Mouse (Mus musculus): Measurements from ENCODE around the gene Fbxl20. TPM values are rescaled to one million over a fixed set of nuclear protein-coding genes. Genes with fewer than 3 reads are reported as not detected.

Gene Fbxl20
- polyA plus RNA-seq, 1 experiment from 2014 or later = 38.4 TPM

GRCm38 (mm10) chr11:98086141-98086540 lies 64.1 kb downstream of the Fbxl20 start:
- Histone ChIP-seq H3K4me2 (replicated peaks) (no peak overlapping the region), H3K36me3 (peaks cover 36% of the 10 kb centered on the region), H3K9ac (replicated peaks) (no peak overlapping the region), H3K4me3 (no peak overlapping the region), H3K27ac (replicated peaks) (no peak overlapping the region), H3K27me3 (no peaks in the 10 kb centered on the region), H3K4me1 (no peaks in the 10 kb centered on the region), H3K9me3 (no peaks in the 10 kb centered on the region)
- no peak for ATAC-seq (replicated peaks)
- WGBS = 93% methylated on average over 9 of the region's 9 CpGs

GRCm38 (mm10) chr11:98082745-98083144 lies 67.5 kb downstream of the Fbxl20 start:
- no peaks in the 10 kb centered on the region for H3K27me3 ChIP-seq
- H3K4me3 ChIP-seq = no peak overlapping the region
- H3K4me1 ChIP-seq = no peaks in the 10 kb centered on the region
- H3K9me3 ChIP-seq = no peaks in the 10 kb centered on the region
- no peak for ATAC-seq (replicated peaks)
- H3K36me3 ChIP-seq = peaks cover 12% of the 10 kb centered on the region
- WGBS = 93% methylated on average over 7 of the region's 7 CpGs
- H3K4me2 ChIP-seq (replicated peaks) = no peak overlapping the region
- H3K27ac ChIP-seq (replicated peaks) = no peak overlapping the region
- H3K9ac ChIP-seq (replicated peaks) = no peak overlapping the region

- no peak overlapping the region for H3K4me3 ChIP-seq
- 0 out of 2 replicates have a peak, but pooled peaks cover 6% of the 10 kb centered on the region for H3K36me3 ChIP-seq
- WGBS = 88% methylated on average over 6 of the region's 6 CpGs
- H3K27ac ChIP-seq (replicated peaks) = no peak overlapping the region
- H3K4me1 ChIP-seq = no peaks in the 10 kb centered on the region
- no peak overlapping the region for H3K9ac ChIP-seq (replicated peaks)
- no peak overlapping the region for H3K4me2 ChIP-seq (replicated peaks)
- no peaks in the 10 kb centered on the region for H3K9me3 ChIP-seq
- H3K27me3 ChIP-seq = no peaks in the 10 kb centered on the region
- ATAC-seq (replicated peaks) = no peak
Observed at GRCm38 (mm10) chr11:98080450-98080849, 69.8 kb downstream of the Fbxl20 start.

GRCm38 (mm10) chr11:98077086-98077485 lies 73.1 kb downstream of the Fbxl20 start:
- Histone ChIP-seq H3K36me3 (0 out of 2 replicates have a peak, but pooled peaks cover 1% of the 10 kb centered on the region), H3K27ac (replicated peaks) (no peak overlapping the region), H3K27me3 (no peaks in the 10 kb centered on the region), H3K4me1 (0 out of 2 replicates have a peak, but pooled peaks cover 2% of the 10 kb centered on the region), H3K9me3 (no peaks in the 10 kb centered on the region), H3K4me2 (replicated peaks) (no peak overlapping the region), H3K4me3 (no peak overlapping the region), H3K9ac (replicated peaks) (no peak overlapping the region)
- WGBS = 85% methylated on average over 8 of the region's 8 CpGs
- no peak for ATAC-seq (replicated peaks)

GRCm38 (mm10) chr11:98075195-98075808 lies 74.9 kb downstream of the Fbxl20 start:
- Histone ChIP-seq H3K4me2 (replicated peaks) (no peak overlapping the region), H3K9me3 (no peaks in the 10 kb centered on the region), H3K36me3 (no peaks in the 10 kb centered on the region), H3K4me1 (0 out of 2 replicates have a peak, but pooled peaks cover 2% of the 10 kb centered on the region), H3K27ac (replicated peaks) (no peak overlapping the region), H3K4me3 (no peak overlapping the region), H3K9ac (replicated peaks) (no peak overlapping the region), H3K27me3 (no peaks in the 10 kb centered on the region)
- 17% methylated on average over 13 of the region's 13 CpGs for WGBS
- 0 out of 2 replicates have a peak, but pooled peaks have one; percentile 19 for ATAC-seq (replicated peaks)

GRCm38 (mm10) chr11:98073442-98073841 lies 76.8 kb downstream of the Fbxl20 start:
- 94% methylated on average over 4 of the region's 4 CpGs for WGBS
- Histone ChIP-seq H3K4me3 (no peak overlapping the region), H3K27me3 (no peaks in the 10 kb centered on the region)

GRCm38 (mm10) chr11:98067255-98067654 lies 82.9 kb downstream of the Fbxl20 start:
- Histone ChIP-seq H3K4me2 (replicated peaks) (no peak overlapping the region), H3K4me1 (peaks cover 1% of the 10 kb centered on the region; the same call in 1 of the 2 replicates), H3K27ac (replicated peaks) (no peak overlapping the region), H3K27me3 (no peaks in the 10 kb centered on the region), H3K9ac (replicated peaks) (no peak overlapping the region), H3K36me3 (no peaks in the 10 kb centered on the region), H3K9me3 (no peaks in the 10 kb centered on the region), H3K4me3 (no peak overlapping the region)
- WGBS = 96% methylated on average over 21 of the region's 21 CpGs
- ATAC-seq (replicated peaks) = no peak

More at GRCm38 (mm10) chr11:98073442-98073841, 76.8 kb downstream of the Fbxl20 start:
- 0 out of 2 replicates have a peak, but pooled peaks cover 2% of the 10 kb centered on the region for H3K4me1 ChIP-seq
- H3K9me3 ChIP-seq = no peaks in the 10 kb centered on the region
- no peak for ATAC-seq (replicated peaks)
- H3K9ac ChIP-seq (replicated peaks) = no peak overlapping the region
- H3K36me3 ChIP-seq = no peaks in the 10 kb centered on the region
- no peak overlapping the region for H3K4me2 ChIP-seq (replicated peaks)
- H3K27ac ChIP-seq (replicated peaks) = no peak overlapping the region

GRCm38 (mm10) chr11:98066201-98066600 lies 84.0 kb downstream of the Fbxl20 start:
- Histone ChIP-seq H3K9ac (replicated peaks) (no peak overlapping the region), H3K4me2 (replicated peaks) (no peak overlapping the region), H3K4me1 (peaks cover 4% of the 10 kb centered on the region; the same call in 1 of the 2 replicates), H3K27me3 (no peaks in the 10 kb centered on the region), H3K9me3 (no peaks in the 10 kb centered on the region), H3K27ac (replicated peaks) (no peak overlapping the region), H3K36me3 (no peaks in the 10 kb centered on the region), H3K4me3 (no peak overlapping the region)
- no peak for ATAC-seq (replicated peaks)
- 94% methylated on average over 12 of the region's 12 CpGs for WGBS

GRCm38 (mm10) chr11:98061904-98062562 lies 88.2 kb downstream of the Fbxl20 start:
- no peak overlapping the region for H3K4me3 ChIP-seq

GRCm38 (mm10) chr11:98061441-98061840 lies 88.8 kb downstream of the Fbxl20 start:
- Histone ChIP-seq H3K4me3 (no peak overlapping the region), H3K36me3 (no peaks in the 10 kb centered on the region), H3K9me3 (no peaks in the 10 kb centered on the region), H3K27ac (replicated peaks) (no peak overlapping the region), H3K4me2 (replicated peaks) (no peak overlapping the region), H3K4me1 (peaks cover 12% of the 10 kb centered on the region; the same call in 1 of the 2 replicates), H3K9ac (replicated peaks) (no peak overlapping the region), H3K27me3 (no peaks in the 10 kb centered on the region)
- ATAC-seq (replicated peaks) = no peak
- WGBS = 85% methylated on average over 3 of the region's 3 CpGs

More at GRCm38 (mm10) chr11:98061904-98062562, 88.2 kb downstream of the Fbxl20 start:
- ATAC-seq (replicated peaks) = no peak
- no peak overlapping the region for H3K4me2 ChIP-seq (replicated peaks)
- H3K27ac ChIP-seq (replicated peaks) = no peak overlapping the region
- H3K27me3 ChIP-seq = no peaks in the 10 kb centered on the region
- H3K9me3 ChIP-seq = no peaks in the 10 kb centered on the region
- peaks cover 12% of the 10 kb centered on the region; the same call in 1 of the 2 replicates for H3K4me1 ChIP-seq
- no peak overlapping the region for H3K9ac ChIP-seq (replicated peaks)
- 54% methylated on average over 6 of the region's 6 CpGs for WGBS
- no peaks in the 10 kb centered on the region for H3K36me3 ChIP-seq

GRCm38 (mm10) chr11:98060104-98060692 lies 90.0 kb downstream of the Fbxl20 start:
- ATAC-seq (replicated peaks) = no peak
- Histone ChIP-seq H3K4me2 (replicated peaks) (no peak overlapping the region), H3K9ac (replicated peaks) (no peak overlapping the region), H3K9me3 (no peaks in the 10 kb centered on the region), H3K4me3 (no peak overlapping the region), H3K36me3 (no peaks in the 10 kb centered on the region), H3K4me1 (peaks cover 12% of the 10 kb centered on the region; the same call in 1 of the 2 replicates), H3K27me3 (peaks cover 6% of the 10 kb centered on the region; the same call in 1 of the 2 replicates), H3K27ac (replicated peaks) (no peak overlapping the region)
- 76% methylated on average over 5 of the region's 5 CpGs for WGBS

GRCm38 (mm10) chr11:98059662-98060061 lies 90.5 kb downstream of the Fbxl20 start:
- 68% methylated on average over 7 of the region's 7 CpGs for WGBS
- no peak for ATAC-seq (replicated peaks)
- H3K27me3 ChIP-seq = peaks cover 11% of the 10 kb centered on the region; the same call in 1 of the 2 replicates
- H3K27ac ChIP-seq (replicated peaks) = no peak overlapping the region
- H3K4me2 ChIP-seq (replicated peaks) = no peak overlapping the region
- no peaks in the 10 kb centered on the region for H3K9me3 ChIP-seq
- H3K4me3 ChIP-seq = no peak overlapping the region
- H3K9ac ChIP-seq (replicated peaks) = no peak overlapping the region
- peaks cover 12% of the 10 kb centered on the region; the same call in 1 of the 2 replicates for H3K4me1 ChIP-seq
- no peaks in the 10 kb centered on the region for H3K36me3 ChIP-seq

All from forebrain, embryonic 15.5 days (tissue).